Comparison of ENCODE assay signal across 20 mouse cellular contexts in the genomic region with DNA sequence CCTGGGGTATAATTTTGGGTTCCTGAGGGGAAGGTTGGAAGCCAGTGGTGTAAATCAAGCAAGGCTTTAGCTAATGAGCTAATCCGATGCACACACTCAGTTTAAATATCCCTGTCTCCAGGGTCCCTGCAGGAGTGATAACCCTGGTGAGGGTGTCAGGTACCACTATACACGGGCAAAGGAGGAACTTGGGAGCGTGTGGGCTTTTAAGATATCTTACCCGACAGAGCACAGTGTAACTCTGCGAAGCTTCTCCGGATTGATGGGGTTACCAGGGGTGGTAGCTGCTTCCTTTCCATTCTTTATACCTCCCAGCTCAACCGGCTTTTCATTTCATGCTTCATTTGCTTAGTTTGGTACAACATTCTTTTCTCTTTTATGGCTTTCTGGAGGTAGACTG.
DNase-seq lines count a peak whose midpoint lies in the region; ATAC-seq lines count a peak whose summit lies in the region.
"Had no signal": no experiment of that assay in that cellular context is flagged by ENCODE, and none has a peak within 500 bp of the region (broad histone marks: within the 10 kb centered on the region; RNA-seq: fewer than 3 reads in every experiment).

No protein-coding gene starts in this region.

- 13% methylated on average over 7 of the region's 7 CpGs for WGBS in kidney, embryonic 15.5 days
- WGBS in midbrain, embryonic 11.5 days = 31% methylated on average over 7 of the region's 7 CpGs
- 32% methylated on average over 7 of the region's 7 CpGs for WGBS in midbrain, embryonic 16.5 days

- H3K27ac ChIP-seq in kidney, embryonic 15.5 days = no peak overlapping the region
- H3K27ac ChIP-seq in midbrain, embryonic 11.5 days (ENCODE audit: low read depth, low read length) = no peak overlapping the region
- no peak overlapping the region for H3K27ac ChIP-seq in midbrain, embryonic 16.5 days (ENCODE audit: low read length)
- H3K27ac ChIP-seq: embryonic facial prominence, embryonic 15.5 days; forebrain, embryonic 10.5 days; heart, embryonic 13.5 days; hindbrain, embryonic 15.5 days had no signal

- H3K4me3 ChIP-seq in kidney, embryonic 15.5 days (replicated peaks) = no peak overlapping the region
- no peak overlapping the region for H3K4me3 ChIP-seq in midbrain, embryonic 11.5 days (ENCODE audit: low read depth, low read length)
- H3K4me3 ChIP-seq in midbrain, embryonic 16.5 days (ENCODE audit: low read depth, low read length) = no peak overlapping the region
- H3K4me3 ChIP-seq: embryonic facial prominence, embryonic 15.5 days; erythroblast, embryonic 14.5 days; forebrain, embryonic 10.5 days; heart, embryonic 13.5 days; hindbrain, embryonic 15.5 days had no signal

- DNase-seq in kidney, postnatal 14 days = no peak
- peak; percentile 28 for DNase-seq in midbrain, embryonic 11.5 days (ENCODE audit: low spot score, missing footprints)
- DNase-seq in MEL-GATA-1-ER (ENCODE audit: extremely low read depth, low read depth) = peak; percentile 40
- DNase-seq in mesoderm, embryonic 11.5 days (ENCODE audit: low read depth, low spot score) = peak; percentile 54
- DNase-seq in c-Kit-positive CD71-positive TER-119-positive erythroid progenitor cells, embryonic 14.5 days (ENCODE audit: low spot score) = no peak
- DNase-seq: adrenal gland, postnatal 10 days; cerebellum, adult 18-20 months; cerebellum, adult 9-11 months; cerebellum, postnatal 36 days; gastrocnemius, postnatal 36 days; heart, adult 11 months; heart, postnatal 36 days had no signal

- no peak overlapping the region for H3K9ac ChIP-seq in kidney, embryonic 15.5 days
- H3K9ac ChIP-seq in midbrain, embryonic 11.5 days (ENCODE audit: low read length) = no peak overlapping the region
- no peak overlapping the region for H3K9ac ChIP-seq in midbrain, embryonic 16.5 days (ENCODE audit: low read depth, low read length)
- H3K9ac ChIP-seq: embryonic facial prominence, embryonic 15.5 days; heart, embryonic 13.5 days; hindbrain, embryonic 15.5 days had no signal

- no peak overlapping the region for H3K4me2 ChIP-seq in kidney, embryonic 15.5 days
- no peak overlapping the region for H3K4me2 ChIP-seq in midbrain, embryonic 11.5 days
- no peak overlapping the region for H3K4me2 ChIP-seq in midbrain, embryonic 16.5 days (ENCODE audit: low read length)
- H3K4me2 ChIP-seq: embryonic facial prominence, embryonic 15.5 days; heart, embryonic 13.5 days; hindbrain, embryonic 15.5 days had no signal

- peak; percentile 58; the same call in 1 of the 2 replicates for ATAC-seq in kidney, embryonic 15.5 days (replicated peaks; ENCODE audit: low FRiP score)
- ATAC-seq in midbrain, embryonic 11.5 days (ENCODE audit: low FRiP score) = no peak
- ATAC-seq in midbrain, embryonic 16.5 days = no peak
- ATAC-seq: forebrain, embryonic 14.5 days had no signal

- H3K36me3 ChIP-seq in kidney, embryonic 15.5 days = no peaks in the 10 kb centered on the region
- no peaks in the 10 kb centered on the region for H3K36me3 ChIP-seq in midbrain, embryonic 11.5 days (ENCODE audit: control insufficient read depth, insufficient read depth, low read length)
- H3K36me3 ChIP-seq in midbrain, embryonic 16.5 days (ENCODE audit: control insufficient read depth, insufficient read depth, low read length) = no peaks in the 10 kb centered on the region
- H3K36me3 ChIP-seq: embryonic facial prominence, embryonic 15.5 days; forebrain, embryonic 10.5 days; heart, embryonic 13.5 days; hindbrain, embryonic 15.5 days had no signal

- H3K9me3 ChIP-seq in kidney, embryonic 15.5 days (replicated peaks) = no peaks in the 10 kb centered on the region
- no peaks in the 10 kb centered on the region for H3K9me3 ChIP-seq in midbrain, embryonic 11.5 days (ENCODE audit: control insufficient read depth, low read length)
- H3K9me3 ChIP-seq in midbrain, embryonic 16.5 days (replicated peaks; ENCODE audit: control insufficient read depth, low read length, poor library complexity, severe bottlenecking) = no peaks in the 10 kb centered on the region
- H3K9me3 ChIP-seq: embryonic facial prominence, embryonic 15.5 days; forebrain, embryonic 10.5 days; heart, embryonic 13.5 days; hindbrain, embryonic 15.5 days had no signal

- peaks cover 26% of the 10 kb centered on the region for H3K4me1 ChIP-seq in kidney, embryonic 15.5 days
- H3K4me1 ChIP-seq in midbrain, embryonic 11.5 days (ENCODE audit: control insufficient read depth, insufficient read depth, low read length) = no peaks in the 10 kb centered on the region; the same call in 1 of the 2 replicates
- peaks cover 7% of the 10 kb centered on the region; the same call in 1 of the 2 replicates for H3K4me1 ChIP-seq in midbrain, embryonic 16.5 days (ENCODE audit: control insufficient read depth, insufficient read depth, low read length)
- H3K4me1 ChIP-seq: hindbrain, embryonic 15.5 days had no signal

- H3K27me3 ChIP-seq in kidney, embryonic 15.5 days = no peaks in the 10 kb centered on the region; the same call in 1 of the 2 replicates
- H3K27me3 ChIP-seq in midbrain, embryonic 11.5 days (ENCODE audit: control insufficient read depth, insufficient read depth, low read length) = no peaks in the 10 kb centered on the region
- H3K27me3 ChIP-seq in midbrain, embryonic 16.5 days (ENCODE audit: control insufficient read depth, insufficient read depth, low read depth, low read length) = no peaks in the 10 kb centered on the region
- H3K27me3 ChIP-seq: embryonic facial prominence, embryonic 15.5 days; hindbrain, embryonic 15.5 days had no signal

Comparison
In these comparisons a context has a peak if more than half of its experiments do, and no peak if none do; other contexts are left out.
1. DNase-seq: peak in midbrain, embryonic 11.5 days (single experiment), MEL-GATA-1-ER (single experiment) and mesoderm, embryonic 11.5 days (single experiment); none in kidney, postnatal 14 days (single experiment) and c-Kit-positive CD71-positive TER-119-positive erythroid progenitor cells, embryonic 14.5 days (single experiment).